Mouse (Mus musculus) embryonic facial prominence, embryonic 11.5 days (tissue): ENCODE results near the gene Emc1. TPM values are rescaled to one million over a fixed set of nuclear protein-coding genes. Genes with fewer than 3 reads are reported as not detected.

ENCODE experiments used
- ATAC-seq: fragments of 200-750 bp; cut with Nextera tagmentation; replicated peaks from 2 replicates; pipeline ENCODE4 v1.8.0; 2017; ENCODE audit warnings: low read depth; ENCODE audit not compliant: insufficient number of reproducible peaks, low FRiP score, low TSS enrichment
- DNase-seq: peaks from one replicate; pipeline ENCODE4 v3.0.0-alpha.2; 2015; ENCODE audit warnings: low spot score
- H3K27ac ChIP-seq: fragments of 300-500 bp; sonication (generic); replicated peaks from 2 replicates; pipeline ENCODE4 v1.5.1; 2014; ENCODE audit warnings: mild to moderate bottlenecking, low read depth, low read length, control low read depth
- H3K27me3 ChIP-seq: fragments of 300-500 bp; sonication (generic); 2 replicates; pipeline ENCODE4 v1.6.1; 2014; ENCODE audit warnings: mild to moderate bottlenecking, low read length, moderate library complexity, mixed read lengths; ENCODE audit not compliant: control insufficient read depth, insufficient read depth
- H3K36me3 ChIP-seq: fragments of 300-500 bp; sonication (generic); replicated peaks from 2 replicates; pipeline ENCODE4 v1.6.1; 2014; ENCODE audit warnings: low read depth, mild to moderate bottlenecking, low read length, moderate library complexity, mixed read lengths; ENCODE audit not compliant: control insufficient read depth, insufficient read depth
- H3K4me1 ChIP-seq: fragments of 300-500 bp; sonication (generic); 2 replicates; pipeline ENCODE4 v1.6.1; 2014; ENCODE audit warnings: low read length, mixed read lengths; ENCODE audit not compliant: control insufficient read depth, insufficient read depth
- H3K4me2 ChIP-seq: fragments of 300-500 bp; sonication (generic); 2 replicates; pipeline ENCODE4 v1.6.1; 2014; ENCODE audit warnings: low read depth, mild to moderate bottlenecking, control low read depth, low read length, moderate library complexity
- H3K4me3 ChIP-seq: fragments of 300-500 bp; sonication (generic); 2 replicates; pipeline ENCODE4 v1.5.1; 2014; ENCODE audit warnings: low read depth, low read length, control low read depth
- H3K9ac ChIP-seq: fragments of 300-500 bp; sonication (generic); replicated peaks from 2 replicates; pipeline ENCODE4 v1.6.1; 2014; ENCODE audit warnings: mild to moderate bottlenecking, control low read depth, low read length
- H3K9me3 ChIP-seq: fragments of 300-500 bp; sonication (generic); replicated peaks from 2 replicates; pipeline ENCODE4 v1.6.1; 2016; ENCODE audit warnings: mild to moderate bottlenecking, low read length, inconsistent platforms, mixed read lengths; ENCODE audit not compliant: control insufficient read depth
- WGBS: fragments of 180-500 bp; shearing (Covaris S2); extraction: QIAGEN DNeasy Blood & Tissue Kit; methylation state at CpG from one replicate; pipeline ENCODE4 v1.1.7; 2014; 5-methylcytosine and 5-hydroxymethylcytosine counted together
- polyA plus RNA-seq: library from polyadenylated mRNA; unstranded; fragments of >200 nt; fragmentation: Nextera tagmentation; extraction: Ambion mirVana; gene quantifications from 2 replicates; pipeline ENCODE4 v1.2.1, GENCODE M21; 2014

Gene Emc1
- polyA plus RNA-seq, 1 experiment from 2014 or later, result 13.5 TPM

DNA sequence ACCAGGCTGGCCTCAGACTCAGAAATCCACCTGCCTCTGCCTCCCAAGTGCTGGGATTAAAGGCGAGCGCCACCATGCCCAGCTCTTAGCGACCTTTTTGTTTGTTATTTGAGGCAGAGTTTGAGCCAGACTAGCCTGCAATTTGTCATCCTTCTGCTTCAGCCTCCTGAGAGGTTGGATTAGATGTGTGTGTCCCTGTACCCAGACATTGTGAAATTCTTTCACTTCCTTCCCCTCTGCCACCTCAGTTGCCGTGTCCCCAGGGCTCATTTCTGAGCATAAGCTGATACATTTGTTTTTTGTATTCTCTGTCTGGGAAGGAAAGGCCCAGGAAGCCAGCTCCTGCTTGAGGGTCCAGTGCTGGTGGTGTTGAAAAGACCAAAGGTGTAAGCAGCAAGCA lies 11.6 kb upstream of the Emc1 start:
- no peaks in the 10 kb centered on the region; the same call in 1 of the 2 replicates for H3K27me3 ChIP-seq
- ATAC-seq, result no peak
- 83% methylated on average over 4 of the region's 4 CpGs for WGBS

DNA sequence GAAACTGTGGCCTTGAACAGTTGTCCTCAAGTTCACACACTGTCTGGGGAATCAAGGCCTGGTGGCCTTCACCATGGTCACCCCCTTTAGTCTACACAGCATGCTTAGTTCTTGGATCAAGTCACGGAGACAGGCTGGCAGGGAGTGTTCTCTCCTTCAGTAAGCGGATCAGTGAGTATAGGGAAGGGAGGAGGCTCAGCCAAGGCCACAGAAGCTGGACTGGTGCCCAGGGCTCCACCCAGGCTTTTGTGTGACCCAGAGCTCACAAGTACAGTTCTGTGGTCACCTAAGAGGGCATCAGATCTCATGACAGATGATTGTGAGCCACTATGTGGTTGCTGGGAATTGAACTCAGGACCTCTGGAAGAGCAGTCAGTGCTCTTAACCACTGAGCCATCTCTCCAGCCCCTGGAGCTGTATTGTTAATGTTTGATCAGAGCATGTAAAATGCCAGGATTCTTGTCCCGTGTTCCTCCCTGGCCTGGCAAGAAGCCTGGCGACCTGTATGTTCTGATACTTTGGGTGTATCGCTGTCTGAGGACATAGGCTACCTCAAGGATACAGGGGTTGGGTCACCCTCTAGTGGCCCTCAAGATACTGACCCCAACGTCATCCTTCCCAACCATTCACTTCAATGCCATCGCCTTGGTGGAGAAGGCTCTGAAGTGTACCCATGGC lies 10.7 kb upstream of the Emc1 start:
- DNase-seq (no peak), ATAC-seq (no peak)
- H3K36me3 ChIP-seq, result peaks cover 4% of the 10 kb centered on the region
- no peak overlapping the region for H3K9ac ChIP-seq
- WGBS, result 81% methylated on average over 7 of the region's 7 CpGs
- H3K4me1 ChIP-seq, result no peaks in the 10 kb centered on the region
- no peaks in the 10 kb centered on the region; the same call in 1 of the 2 replicates for H3K27me3 ChIP-seq
- no peak overlapping the region for H3K4me3 ChIP-seq
- no peak overlapping the region for H3K27ac ChIP-seq
- no peaks in the 10 kb centered on the region for H3K9me3 ChIP-seq
- no peak overlapping the region for H3K4me2 ChIP-seq

More for the DNA sequence above, 11.6 kb upstream of the Emc1 start:
- no peak overlapping the region for H3K27ac ChIP-seq
- DNase-seq, result no peak
- no peaks in the 10 kb centered on the region for H3K4me1 ChIP-seq
- H3K9ac ChIP-seq, result no peak overlapping the region
- H3K9me3 ChIP-seq, result no peaks in the 10 kb centered on the region
- H3K4me2 ChIP-seq, result no peak overlapping the region
- H3K4me3 ChIP-seq, result no peak overlapping the region
- no peaks in the 10 kb centered on the region for H3K36me3 ChIP-seq

DNA sequence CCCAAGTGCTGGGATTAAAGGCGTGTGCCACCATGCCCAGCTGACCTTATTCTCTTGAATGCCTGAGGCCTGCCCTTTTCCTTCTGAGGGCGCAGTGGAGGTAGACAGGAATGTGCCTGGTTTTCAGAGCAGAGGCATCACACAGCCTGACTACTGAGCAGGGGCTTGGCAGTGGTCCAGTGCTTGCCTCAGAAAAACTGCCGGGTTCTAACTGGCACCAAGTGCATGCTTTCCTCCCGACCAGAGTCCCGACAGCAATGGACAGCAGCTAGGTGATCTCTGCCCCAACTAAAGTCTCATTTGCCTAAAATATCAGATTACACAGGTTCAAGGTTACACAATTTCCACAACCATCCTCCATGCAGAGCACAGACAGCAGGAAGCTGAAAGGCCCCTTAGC lies 8.7 kb upstream of the Emc1 start:
- Histone ChIP-seq H3K36me3 (peaks cover 11% of the 10 kb centered on the region), H3K4me1 (no peaks in the 10 kb centered on the region), H3K9ac (no peak overlapping the region), H3K4me2 (no peak overlapping the region), H3K4me3 (no peak overlapping the region), H3K27ac (no peak overlapping the region), H3K9me3 (no peaks in the 10 kb centered on the region), H3K27me3 (no peaks in the 10 kb centered on the region)
- 86% methylated on average over 5 of the region's 5 CpGs for WGBS
- DNase-seq, result no peak
- no peak for ATAC-seq

DNA sequence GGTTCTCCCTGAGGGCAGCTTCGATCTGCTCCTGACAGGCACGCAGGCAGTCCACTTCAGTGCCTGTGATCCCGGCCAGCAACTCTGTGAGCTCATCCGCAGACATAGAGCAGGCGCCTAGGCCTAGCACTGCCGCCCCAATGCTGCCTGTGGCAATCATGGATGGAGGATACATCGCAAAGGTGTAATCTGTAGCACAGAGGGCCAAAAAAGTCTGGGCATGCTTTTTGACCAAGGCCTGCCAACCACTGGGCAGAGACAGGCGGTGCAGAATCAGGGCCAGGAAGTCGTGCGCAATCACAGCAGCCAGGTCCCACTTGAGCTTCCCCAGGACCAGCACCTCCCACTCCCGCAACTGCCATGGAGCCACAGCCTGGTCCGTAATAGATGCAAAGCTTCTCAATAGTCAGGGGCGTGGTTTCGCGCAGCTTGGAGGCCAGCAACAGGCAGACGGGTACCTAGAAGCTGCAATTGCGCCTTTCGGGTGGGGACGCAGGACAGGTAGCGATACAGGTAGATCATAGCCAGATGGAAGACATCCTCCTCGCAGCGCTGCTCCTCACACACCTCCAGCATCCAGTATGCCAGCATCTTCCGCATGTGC lies 6.9 kb upstream of the Emc1 start:
- ATAC-seq (no peak), DNase-seq (no peak)
- peaks cover 14% of the 10 kb centered on the region for H3K36me3 ChIP-seq
- no peak overlapping the region for H3K4me2 ChIP-seq
- H3K9me3 ChIP-seq, result no peaks in the 10 kb centered on the region
- no peaks in the 10 kb centered on the region for H3K4me1 ChIP-seq
- no peak overlapping the region for H3K4me3 ChIP-seq
- H3K9ac ChIP-seq, result no peak overlapping the region
- H3K27me3 ChIP-seq, result no peaks in the 10 kb centered on the region
- 72% methylated on average over 23 of the region's 23 CpGs for WGBS
- H3K27ac ChIP-seq, result no peak overlapping the region

DNA sequence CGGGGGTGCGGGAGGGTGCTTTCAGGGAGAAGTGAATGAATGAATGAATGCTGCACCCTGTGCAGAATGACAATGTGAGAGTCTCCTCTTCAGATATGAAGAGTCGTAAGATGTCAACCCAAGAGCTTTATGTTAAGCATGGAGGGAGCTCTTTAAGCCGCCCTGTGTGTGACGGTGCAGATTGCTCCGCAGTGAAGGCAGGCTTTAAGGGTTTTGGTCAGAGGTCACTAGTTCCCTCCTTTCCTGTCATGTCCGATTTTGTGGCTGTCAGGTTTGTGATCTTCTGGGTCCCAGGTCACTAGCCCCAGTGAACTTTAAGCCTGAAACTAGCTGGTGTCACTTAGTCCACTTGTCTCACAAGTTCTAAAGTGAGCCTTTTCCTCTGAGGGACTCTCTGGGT lies 445 bp downstream of the Emc1 start:
- WGBS, result under 1% methylated on average over 7 of the region's 7 CpGs
- Histone ChIP-seq H3K9me3 (no peaks in the 10 kb centered on the region), H3K27me3 (no peaks in the 10 kb centered on the region), H3K4me1 (peaks cover 3% of the 10 kb centered on the region), H3K36me3 (peaks cover 5% of the 10 kb centered on the region), H3K27ac (no peak overlapping the region; the same call in 1 of the 2 replicates), H3K4me3 (peak overlapping the region; percentile 88), H3K9ac (peak overlapping the region; percentile 95), H3K4me2 (peak overlapping the region; percentile 85)
- DNase-seq (no peak), ATAC-seq (peak; percentile 26; the same call in 1 of the 2 replicates)

DNA sequence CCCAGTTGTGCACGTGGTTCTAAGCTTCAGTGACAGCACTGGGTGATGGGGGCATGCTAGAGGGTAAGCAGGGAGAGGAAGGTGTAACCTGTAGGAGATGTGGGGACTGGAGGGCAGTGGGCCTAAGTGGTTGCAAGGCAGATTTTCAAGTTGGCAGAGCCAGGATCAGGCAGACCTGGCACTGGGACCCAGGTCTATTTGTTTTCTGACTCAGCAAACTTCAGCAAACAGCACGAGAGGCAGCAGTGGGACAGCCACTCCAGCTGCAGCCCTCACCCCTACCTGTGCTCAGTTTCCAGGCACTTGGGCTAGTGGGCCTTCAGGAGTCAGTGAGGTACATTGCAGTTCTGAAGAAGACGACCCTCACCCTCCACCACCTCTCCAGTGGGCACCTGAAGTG lies 4.8 kb downstream of the Emc1 start:
- no peaks in the 10 kb centered on the region for H3K27me3 ChIP-seq
- H3K36me3 ChIP-seq, result peaks cover 3% of the 10 kb centered on the region; the same call in 1 of the 2 replicates
- ATAC-seq (no peak), DNase-seq (no peak)
- no peak overlapping the region for H3K9ac ChIP-seq
- H3K4me3 ChIP-seq, result no peak overlapping the region
- no peak overlapping the region for H3K27ac ChIP-seq
- no peaks in the 10 kb centered on the region for H3K9me3 ChIP-seq
- no peak overlapping the region for H3K4me2 ChIP-seq
- H3K4me1 ChIP-seq, result no peaks in the 10 kb centered on the region
- WGBS, result 91% methylated on average over 3 of the region's 3 CpGs

DNA sequence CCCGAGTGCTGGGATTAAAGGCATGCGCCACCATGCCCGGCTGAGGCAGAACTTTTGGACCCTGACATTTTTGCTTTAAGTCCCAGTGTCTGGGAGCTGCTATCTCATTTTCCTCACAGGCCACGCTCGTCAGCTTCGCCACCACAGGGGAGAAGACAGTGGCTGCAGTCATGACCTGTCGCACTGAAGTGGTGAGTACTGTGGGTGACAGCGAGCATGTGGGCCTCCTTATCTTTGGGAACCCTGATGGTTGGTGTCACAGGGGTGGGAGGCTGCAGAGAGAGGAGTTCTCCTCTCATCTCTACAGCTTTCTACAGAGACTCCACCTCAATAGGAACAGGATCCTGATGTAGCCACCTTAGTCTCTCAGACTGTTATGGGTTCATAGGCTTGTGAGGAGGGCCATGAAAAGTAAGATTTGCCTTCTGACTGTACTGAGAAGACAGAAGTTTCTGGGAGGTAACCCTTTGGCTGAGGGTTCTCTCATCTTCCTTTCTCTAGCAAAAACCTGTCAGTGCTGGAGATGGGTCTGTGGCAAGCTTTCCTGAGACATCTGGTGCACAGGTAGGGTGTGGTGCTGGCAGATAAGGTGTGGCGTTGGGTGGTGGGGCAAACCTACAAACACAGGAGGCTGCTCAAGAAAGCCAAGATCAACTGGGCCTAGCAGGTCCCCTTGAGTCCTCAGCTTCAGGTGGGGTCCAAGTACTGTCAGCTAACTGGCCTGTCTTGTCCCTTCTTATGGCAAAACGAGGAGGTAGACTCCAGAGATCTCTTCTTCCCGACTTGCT lies 8.6 kb downstream of the Emc1 start:
- no peaks in the 10 kb centered on the region for H3K27me3 ChIP-seq
- H3K9ac ChIP-seq, result no peak overlapping the region
- H3K4me3 ChIP-seq, result no peak overlapping the region
- ATAC-seq (no peak), DNase-seq (no peak)
- H3K27ac ChIP-seq, result no peak overlapping the region
- 92% methylated on average over 11 of the region's 11 CpGs for WGBS
- H3K36me3 ChIP-seq, result peaks cover 3% of the 10 kb centered on the region
- no peak overlapping the region for H3K4me2 ChIP-seq
- H3K9me3 ChIP-seq, result no peaks in the 10 kb centered on the region
- H3K4me1 ChIP-seq, result no peaks in the 10 kb centered on the region

DNA sequence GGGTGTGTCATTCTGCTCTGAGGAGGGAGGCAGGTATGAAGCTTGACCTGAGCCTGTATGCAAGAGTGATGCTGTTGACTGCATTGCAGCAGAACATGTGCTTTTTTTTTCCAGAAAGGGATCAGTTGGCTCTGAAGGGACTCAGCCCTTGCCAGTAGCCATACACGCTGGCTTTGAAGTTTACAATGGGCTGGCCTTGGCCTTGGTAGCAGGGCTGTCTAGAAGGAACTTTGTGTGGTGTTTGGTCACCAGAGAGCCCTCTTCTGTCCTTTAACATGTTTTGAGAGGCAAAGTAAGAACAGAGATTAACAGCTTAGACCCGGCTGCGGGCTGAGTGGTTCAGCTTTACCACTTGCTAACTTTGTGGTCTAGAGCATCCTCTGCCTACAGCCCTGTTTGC lies 14.9 kb downstream of the Emc1 start:
- H3K36me3 ChIP-seq, result peaks cover 10% of the 10 kb centered on the region
- H3K4me1 ChIP-seq, result no peaks in the 10 kb centered on the region
- no peak for ATAC-seq
- no peak overlapping the region for H3K4me2 ChIP-seq
- 91% methylated on average over 3 of the region's 3 CpGs for WGBS
- no peak for DNase-seq
- H3K4me3 ChIP-seq, result no peak overlapping the region
- H3K27ac ChIP-seq, result no peak overlapping the region
- no peaks in the 10 kb centered on the region for H3K27me3 ChIP-seq
- no peak overlapping the region for H3K9ac ChIP-seq
- no peaks in the 10 kb centered on the region for H3K9me3 ChIP-seq
